Mouse (Mus musculus): ENCODE measurements at regions not wholly inside any gene's neighbourhood (a gene's known extent, or its start where the extent isn't known, plus 50 kb on each side); places are given as distances from the start of the nearest gene placed in this dataset.

DNA sequence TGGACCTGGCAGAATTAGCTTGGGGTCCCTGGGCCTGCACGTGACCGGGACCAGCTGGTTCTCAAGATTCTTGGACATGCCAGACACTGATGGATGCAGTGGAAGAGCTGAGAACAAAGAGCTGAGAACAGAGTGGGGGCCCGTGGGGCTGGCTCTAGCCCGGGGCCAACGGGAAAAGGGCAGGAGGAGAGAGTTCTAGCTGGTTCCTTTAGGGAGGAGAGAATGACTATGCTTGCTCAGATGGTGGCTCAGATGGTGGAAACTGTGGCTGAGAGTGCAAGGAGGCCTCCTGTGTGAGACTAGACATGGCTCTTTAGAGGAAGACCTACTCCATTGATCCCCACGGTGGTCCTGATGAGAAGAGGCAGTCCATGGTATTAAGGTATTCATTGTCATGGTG lies 240.5 kb upstream of the Plpp4 start:
- no peak for TF ChIP-seq POLR2A (IDR thresholded peaks at IDR 0.05; ENCODE audit: low read depth, low read length)
- TF ChIP-seq CTCF (IDR thresholded peaks at IDR 0.05; ENCODE audit: extremely low read depth, insufficient read depth, insufficient read length, insufficient replicate concordance), result no peak
- no peaks in the 10 kb centered on the region for H3K4me1 ChIP-seq (ENCODE audit: control insufficient read depth, insufficient read depth, insufficient read length)
- no peak for DNase-seq (ENCODE audit: low read depth in 1 of 2, low spot score in 2 of 2)
- H3K4me3 ChIP-seq (ENCODE audit: extremely low read depth, insufficient read depth, insufficient read length), result no peak overlapping the region
- H3K36me3 ChIP-seq (ENCODE audit: control insufficient read depth, insufficient read depth, low read length), result no peaks in the 10 kb centered on the region
- WGBS, result 88% methylated on average over 6 of the region's 6 CpGs
- H3K27ac ChIP-seq (ENCODE audit: insufficient read depth, low read length), result no peak overlapping the region
- no peaks in the 10 kb centered on the region for H3K27me3 ChIP-seq (ENCODE audit: control insufficient read depth, insufficient read depth, low read length)

DNA sequence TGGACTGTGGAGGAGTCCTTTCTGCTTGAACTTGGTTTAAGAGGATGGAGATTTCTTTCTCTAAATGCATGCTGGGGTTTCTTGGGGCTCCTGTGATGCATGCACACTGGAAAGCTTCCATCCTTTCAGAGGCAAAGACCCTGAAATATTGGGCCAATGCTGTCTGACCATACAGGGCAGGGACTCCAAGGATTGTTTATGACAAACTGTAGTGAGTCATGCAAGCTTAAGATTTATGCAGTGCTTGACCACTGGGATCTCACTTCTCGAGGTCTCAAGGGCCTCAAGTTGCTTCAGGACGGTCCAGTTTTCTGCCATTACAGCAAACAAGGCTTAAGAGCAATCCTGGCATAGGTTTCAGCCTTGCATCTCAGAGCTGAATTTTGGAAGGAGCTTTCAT lies 229.7 kb upstream of the Plpp4 start:
- TF ChIP-seq CTCF (IDR thresholded peaks at IDR 0.05; ENCODE audit: extremely low read depth, insufficient read depth, insufficient read length, insufficient replicate concordance), result no peak
- DNase-seq (ENCODE audit: low read depth in 1 of 2, low spot score in 2 of 2), result no peak
- Histone ChIP-seq H3K36me3 (ENCODE audit: control insufficient read depth, insufficient read depth, low read length) (no peaks in the 10 kb centered on the region), H3K4me1 (ENCODE audit: control insufficient read depth, insufficient read depth, insufficient read length) (no peaks in the 10 kb centered on the region), H3K27ac (ENCODE audit: insufficient read depth, low read length) (no peak overlapping the region), H3K4me3 (ENCODE audit: extremely low read depth, insufficient read depth, insufficient read length) (no peak overlapping the region), H3K27me3 (ENCODE audit: control insufficient read depth, insufficient read depth, low read length) (no peaks in the 10 kb centered on the region)
- 68% methylated on average over 2 of the region's 2 CpGs for WGBS

DNA sequence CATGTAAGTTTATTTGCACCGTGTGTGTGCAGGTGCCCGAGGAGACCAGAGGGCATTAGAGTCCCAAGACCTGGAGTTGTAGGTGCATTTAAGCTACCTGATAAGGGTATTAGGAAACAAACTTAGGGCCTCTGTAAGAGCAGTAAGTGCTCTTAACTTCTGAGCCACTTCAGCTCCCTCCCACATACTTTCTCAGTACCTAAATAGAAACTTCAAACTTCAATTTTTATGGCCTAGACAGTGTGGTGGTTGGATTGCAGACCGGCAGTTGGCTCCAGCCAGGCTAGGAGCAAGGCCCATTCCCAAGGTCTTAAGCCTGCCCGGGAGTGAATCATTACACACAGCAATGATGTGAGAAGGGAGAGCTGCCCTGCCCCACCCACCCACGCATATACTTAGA lies 208.8 kb upstream of the Plpp4 start:
- Histone ChIP-seq H3K36me3 (ENCODE audit: control insufficient read depth, insufficient read depth, low read length) (no peaks in the 10 kb centered on the region), H3K4me1 (ENCODE audit: control insufficient read depth, insufficient read depth, insufficient read length) (no peaks in the 10 kb centered on the region), H3K27me3 (ENCODE audit: control insufficient read depth, insufficient read depth, low read length) (no peaks in the 10 kb centered on the region), H3K4me3 (ENCODE audit: extremely low read depth, insufficient read depth, insufficient read length) (no peak overlapping the region), H3K27ac (ENCODE audit: insufficient read depth, low read length) (no peak overlapping the region)
- DNase-seq (ENCODE audit: low read depth in 1 of 2, low spot score in 2 of 2), result no peak
- 83% methylated on average over 5 of the region's 5 CpGs for whole genome bisulfite sequencing
- TF ChIP-seq CTCF (IDR thresholded peaks at IDR 0.05; ENCODE audit: extremely low read depth, insufficient read depth, insufficient read length, insufficient replicate concordance) (no peak), POLR2A (IDR thresholded peaks at IDR 0.05; ENCODE audit: low read depth, low read length) (no peak)

DNA sequence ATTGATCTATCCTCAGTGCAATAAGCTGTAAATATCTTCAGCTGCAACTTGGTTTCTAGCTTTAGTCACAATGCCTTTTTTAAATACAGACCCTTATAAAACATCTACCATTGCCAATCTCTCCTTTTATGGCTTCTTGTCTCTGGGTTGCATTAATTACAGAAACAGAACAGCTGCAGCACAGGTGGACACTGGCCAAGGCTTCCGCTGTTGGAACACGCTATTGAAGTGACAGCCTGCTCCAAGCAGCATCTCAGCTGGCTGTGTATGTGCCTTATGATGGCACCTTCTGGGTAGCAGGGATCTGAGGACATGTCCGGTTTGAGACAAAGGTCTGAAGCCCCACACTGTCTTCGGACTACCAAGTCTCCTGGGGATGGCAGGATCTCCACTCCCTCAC lies 207.1 kb upstream of the Plpp4 start:
- WGBS, result 86% methylated on average over 4 of the region's 4 CpGs
- no peak for TF ChIP-seq POLR2A (IDR thresholded peaks at IDR 0.05; ENCODE audit: low read depth, low read length)
- no peak for TF ChIP-seq CTCF (IDR thresholded peaks at IDR 0.05; ENCODE audit: extremely low read depth, insufficient read depth, insufficient read length, insufficient replicate concordance)
- H3K4me3 ChIP-seq (ENCODE audit: extremely low read depth, insufficient read depth, insufficient read length), result no peak overlapping the region
- no peaks in the 10 kb centered on the region for H3K4me1 ChIP-seq (ENCODE audit: control insufficient read depth, insufficient read depth, insufficient read length)
- no peak for DNase-seq (ENCODE audit: low read depth in 1 of 2, low spot score in 2 of 2)
- H3K27me3 ChIP-seq (ENCODE audit: control insufficient read depth, insufficient read depth, low read length), result no peaks in the 10 kb centered on the region
- H3K36me3 ChIP-seq (ENCODE audit: control insufficient read depth, insufficient read depth, low read length), result no peaks in the 10 kb centered on the region
- H3K27ac ChIP-seq (ENCODE audit: insufficient read depth, low read length), result no peak overlapping the region

DNA sequence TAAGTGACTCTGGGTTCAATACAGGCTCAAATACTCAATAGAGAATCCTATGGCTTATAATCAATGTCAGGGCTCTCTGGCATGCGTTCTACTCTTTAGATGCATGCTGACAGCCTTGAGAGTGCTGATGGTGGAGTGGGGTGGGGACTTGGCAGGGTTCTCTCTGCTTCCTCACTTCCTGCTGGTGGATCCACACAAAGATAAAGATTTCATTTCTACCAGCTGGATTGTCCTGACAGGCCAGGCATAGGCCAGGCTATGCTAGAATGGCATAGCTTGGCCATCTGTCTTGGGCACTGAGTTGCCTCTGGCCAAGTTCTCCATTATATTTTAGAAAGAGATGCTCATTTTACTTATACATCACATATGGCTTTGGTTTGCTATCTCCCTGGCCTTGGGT lies 206.2 kb upstream of the Plpp4 start:
- no peaks in the 10 kb centered on the region for H3K27me3 ChIP-seq (ENCODE audit: control insufficient read depth, insufficient read depth, low read length)
- DNase-seq (ENCODE audit: low read depth in 1 of 2, low spot score in 2 of 2), result no peak
- H3K4me3 ChIP-seq (ENCODE audit: extremely low read depth, insufficient read depth, insufficient read length), result no peak overlapping the region
- H3K27ac ChIP-seq (ENCODE audit: insufficient read depth, low read length), result no peak overlapping the region
- no peaks in the 10 kb centered on the region for H3K36me3 ChIP-seq (ENCODE audit: control insufficient read depth, insufficient read depth, low read length)
- 66% methylated on average over 1 of the region's 1 CpGs for WGBS
- no peak for TF ChIP-seq POLR2A (IDR thresholded peaks at IDR 0.05; ENCODE audit: low read depth, low read length)
- no peaks in the 10 kb centered on the region for H3K4me1 ChIP-seq (ENCODE audit: control insufficient read depth, insufficient read depth, insufficient read length)

GRCm38 (mm10) chr7:129066891-129067290 lies 189.9 kb upstream of the Plpp4 start:
- Histone ChIP-seq H3K4me3 (ENCODE audit: extremely low read depth, insufficient read depth, insufficient read length) (no peak overlapping the region), H3K27ac (ENCODE audit: insufficient read depth, low read length) (no peak overlapping the region), H3K4me1 (ENCODE audit: control insufficient read depth, insufficient read depth, insufficient read length) (no peaks in the 10 kb centered on the region), H3K36me3 (ENCODE audit: control insufficient read depth, insufficient read depth, low read length) (no peaks in the 10 kb centered on the region), H3K27me3 (ENCODE audit: control insufficient read depth, insufficient read depth, low read length) (no peaks in the 10 kb centered on the region)
- DNase-seq (ENCODE audit: low read depth in 1 of 2, low spot score in 2 of 2), result no peak
- TF ChIP-seq POLR2A (IDR thresholded peaks at IDR 0.05; ENCODE audit: low read depth, low read length) (no peak), CTCF (IDR thresholded peaks at IDR 0.05; ENCODE audit: extremely low read depth, insufficient read depth, insufficient read length, insufficient replicate concordance) (no peak)
- 73% methylated on average over 2 of the region's 2 CpGs for WGBS

GRCm38 (mm10) chr7:129068137-129068536 lies 188.7 kb upstream of the Plpp4 start:
- no peaks in the 10 kb centered on the region for H3K27me3 ChIP-seq (ENCODE audit: control insufficient read depth, insufficient read depth, low read length)
- no peak overlapping the region for H3K4me3 ChIP-seq (ENCODE audit: extremely low read depth, insufficient read depth, insufficient read length)
- no peaks in the 10 kb centered on the region for H3K36me3 ChIP-seq (ENCODE audit: control insufficient read depth, insufficient read depth, low read length)
- no peak for DNase-seq (ENCODE audit: low read depth in 1 of 2, low spot score in 2 of 2)
- H3K4me1 ChIP-seq (ENCODE audit: control insufficient read depth, insufficient read depth, insufficient read length), result no peaks in the 10 kb centered on the region
- TF ChIP-seq CTCF (IDR thresholded peaks at IDR 0.05; ENCODE audit: extremely low read depth, insufficient read depth, insufficient read length, insufficient replicate concordance) (no peak), POLR2A (IDR thresholded peaks at IDR 0.05; ENCODE audit: low read depth, low read length) (no peak)
- 88% methylated on average over 4 of the region's 4 CpGs for WGBS
- no peak overlapping the region for H3K27ac ChIP-seq (ENCODE audit: insufficient read depth, low read length)
